Mouse (Mus musculus) MEL (cell line): ENCODE results near the gene Fat2.

Experiments used
- CTCF ChIP-seq, 3 experiments: IDR thresholded peaks in 2 of 3; conservative IDR thresholded peaks in 1 of 3; 2 replicates each; pipeline ENCODE4 v1.5.1; 2011 to 2012; ENCODE audit warnings: low read length in 3 of 3, low read depth in 2 of 3, mild to moderate bottlenecking in 2 of 3, improper control_type of control experiment in 1 of 3, inconsistent platforms in 1 of 3, mixed read lengths in 1 of 3, moderate library complexity in 1 of 3; ENCODE audit not compliant: control insufficient read depth in 1 of 3, insufficient read depth in 1 of 3, poor library complexity in 1 of 3, severe bottlenecking in 1 of 3
- EP300 ChIP-seq, 2 experiments: IDR thresholded peaks; 2 replicates each; pipeline ENCODE4 v1.6.1; 2011; ENCODE audit warnings: improper control_type of control experiment in 2 of 2, low read length in 2 of 2, low read depth in 1 of 2, mild to moderate bottlenecking in 1 of 2
- GATA1 ChIP-seq: IDR thresholded peaks from 2 replicates; pipeline ENCODE4 v1.6.1; 2011; ENCODE audit warnings: low read depth, low read length, improper control_type of control experiment
- HCFC1 ChIP-seq: IDR thresholded peaks from 2 replicates; pipeline ENCODE4 v1.6.1; 2012; ENCODE audit warnings: low read depth, mild to moderate bottlenecking, inconsistent platforms, low read length, improper control_type of control experiment, moderate library complexity
- MAX ChIP-seq: IDR thresholded peaks from 2 replicates; pipeline ENCODE4 v1.6.1; 2011; ENCODE audit warnings: low read length, improper control_type of control experiment
- MXI1 ChIP-seq: IDR thresholded peaks from 2 replicates; pipeline ENCODE4 v1.6.1; 2011; ENCODE audit warnings: mild to moderate bottlenecking, low read depth, low read length, improper control_type of control experiment
- POLR2A ChIP-seq, 2 experiments: IDR thresholded peaks; 2 replicates each; pipeline ENCODE4 v1.6.1; 2011 to 2012; ENCODE audit warnings: low read length in 2 of 2, mild to moderate bottlenecking in 2 of 2, control low read depth in 1 of 2, improper control_type of control experiment in 1 of 2, low read depth in 1 of 2, moderate library complexity in 1 of 2; ENCODE audit not compliant: control insufficient read depth in 1 of 2, insufficient read depth in 1 of 2, poor library complexity in 1 of 2
- POLR2AphosphoS2 ChIP-seq: IDR thresholded peaks from 2 replicates; pipeline ENCODE4 v1.6.1; 2011; ENCODE audit warnings: low read length, improper control_type of control experiment
- TAL1 ChIP-seq: IDR thresholded peaks from 2 replicates; pipeline ENCODE4 v1.6.1; 2012; ENCODE audit warnings: mild to moderate bottlenecking, inconsistent platforms, low read length, moderate library complexity, mixed read lengths
- USF1 ChIP-seq: IDR thresholded peaks from 2 replicates; pipeline ENCODE4 v1.6.1; 2014; ENCODE audit warnings: low read depth, mild to moderate bottlenecking, inconsistent platforms, low read length, improper control_type of control experiment, moderate library complexity
- ZC3H11A ChIP-seq: IDR thresholded peaks from 2 replicates; pipeline ENCODE4 v1.6.1; 2012; ENCODE audit warnings: low read depth, mild to moderate bottlenecking, inconsistent platforms, low read length, improper control_type of control experiment
- ZKSCAN1 ChIP-seq: IDR thresholded peaks from 2 replicates; pipeline ENCODE4 v1.6.1; 2012; ENCODE audit warnings: low read depth, mild to moderate bottlenecking, inconsistent platforms, low read length, improper control_type of control experiment, moderate library complexity

- TF ChIP-seq GATA1 (no peak), POLR2AphosphoS2 (no peak), CTCF (IDR thresholded peaks at IDR 0.05 in 2 of 3, conservative IDR thresholded peaks at IDR 0.05 in 1 of 3; ENCODE audit: control insufficient read depth in 1 of 3, insufficient read depth in 1 of 3, low read depth in 2 of 3, low read length in 3 of 3, poor library complexity in 1 of 3, severe bottlenecking in 1 of 3) (no peak), HCFC1 (no peak), ZC3H11A (no peak), MAX (no peak), POLR2A (IDR thresholded peaks at IDR 0.05; ENCODE audit: control insufficient read depth in 1 of 2, insufficient read depth in 1 of 2, low read depth in 1 of 2, low read length in 2 of 2, poor library complexity in 1 of 2) (no peak), USF1 (no peak), ZKSCAN1 (no peak), MXI1 (no peak), EP300 (IDR thresholded peaks at IDR 0.05; ENCODE audit: low read depth in 1 of 2, low read length in 2 of 2) (no peak), TAL1 (no peak)
These were observed 34.0 kb downstream of the Fat2 start for GRCm38 (mm10) chr11:55302350-55302749.
